Mouse (Mus musculus): ENCODE data around the gene Myzap. TPM values are rescaled to one million over a fixed set of nuclear protein-coding genes. Genes with fewer than 3 reads are reported as not detected.

Myzap gene
- polyA plus RNA-seq, 1 experiment = not detected

GRCm38 (mm10) chr9:71611876-71612275 is 19.7 kb upstream of the Myzap start:
- Histone ChIP-seq H3K27me3 (ENCODE audit: control insufficient read depth) (peaks cover 24% of the 10 kb centered on the region), H3K9me3 (ENCODE audit: control insufficient read depth, low read length) (no peaks in the 10 kb centered on the region)
- TF ChIP-seq GATA1 (IDR thresholded peaks at IDR 0.05; ENCODE audit: low read length) (no peak), TAL1 (IDR thresholded peaks at IDR 0.05; ENCODE audit: low read length) (no peak)

GRCm38 (mm10) chr9:71609010-71609409 is 16.9 kb upstream of the Myzap start:
- Histone ChIP-seq H3K4me3 (replicated peaks) (no peak overlapping the region), H3K9me3 (ENCODE audit: control insufficient read depth, low read length) (no peaks in the 10 kb centered on the region), H3K36me3 (ENCODE audit: control insufficient read depth) (no peaks in the 10 kb centered on the region), H3K4me1 (ENCODE audit: control insufficient read depth) (peaks cover 34% of the 10 kb centered on the region), H3K27me3 (ENCODE audit: control insufficient read depth) (peaks cover 29% of the 10 kb centered on the region)
- TF ChIP-seq TAL1 (IDR thresholded peaks at IDR 0.05; ENCODE audit: low read length) = no peak
- no peak for TF ChIP-seq GATA1 (IDR thresholded peaks at IDR 0.05; ENCODE audit: low read length)

More at GRCm38 (mm10) chr9:71611876-71612275, 19.7 kb upstream of the Myzap start:
- no peaks in the 10 kb centered on the region for H3K36me3 ChIP-seq (ENCODE audit: control insufficient read depth)
- H3K4me1 ChIP-seq (ENCODE audit: control insufficient read depth) = peaks cover 8% of the 10 kb centered on the region
- no peak overlapping the region for H3K4me3 ChIP-seq (replicated peaks)

GRCm38 (mm10) chr9:71606296-71607057 is 14.3 kb upstream of the Myzap start:
- no peaks in the 10 kb centered on the region for H3K36me3 ChIP-seq (ENCODE audit: control insufficient read depth)
- H3K9me3 ChIP-seq (ENCODE audit: control insufficient read depth, low read length) = no peaks in the 10 kb centered on the region
- peak; percentile 75 for TF ChIP-seq TAL1 (IDR thresholded peaks at IDR 0.05; ENCODE audit: low read length)
- peak; percentile 71 for TF ChIP-seq GATA1 (IDR thresholded peaks at IDR 0.05; ENCODE audit: low read length)
- peak overlapping the region; percentile 7 for H3K4me3 ChIP-seq (replicated peaks)
- peaks cover 34% of the 10 kb centered on the region for H3K27me3 ChIP-seq (ENCODE audit: control insufficient read depth)
- H3K4me1 ChIP-seq (ENCODE audit: control insufficient read depth) = peaks cover 38% of the 10 kb centered on the region

- TF ChIP-seq GATA1 (IDR thresholded peaks at IDR 0.05; ENCODE audit: low read length) (no peak; the same call in 1 of the 2 replicates), TAL1 (IDR thresholded peaks at IDR 0.05; ENCODE audit: low read length) (peak; percentile 57; the same call in 2 of the 3 replicates)
- no peak overlapping the region for H3K4me3 ChIP-seq (replicated peaks)
- H3K9me3 ChIP-seq (ENCODE audit: control insufficient read depth, low read length) = no peaks in the 10 kb centered on the region
- H3K4me1 ChIP-seq (ENCODE audit: control insufficient read depth) = peaks cover 38% of the 10 kb centered on the region
- no peaks in the 10 kb centered on the region for H3K36me3 ChIP-seq (ENCODE audit: control insufficient read depth)
- peaks cover 42% of the 10 kb centered on the region for H3K27me3 ChIP-seq (ENCODE audit: control insufficient read depth)
Observed at GRCm38 (mm10) chr9:71604914-71605635, 12.9 kb upstream of the Myzap start.

GRCm38 (mm10) chr9:71599861-71600260 is 7.7 kb upstream of the Myzap start:
- H3K4me3 ChIP-seq (replicated peaks) = no peak overlapping the region
- H3K36me3 ChIP-seq (ENCODE audit: control insufficient read depth) = no peaks in the 10 kb centered on the region
- TF ChIP-seq TAL1 (IDR thresholded peaks at IDR 0.05; ENCODE audit: low read length) = no peak
- no peak for TF ChIP-seq GATA1 (IDR thresholded peaks at IDR 0.05; ENCODE audit: low read length)
- peaks cover 13% of the 10 kb centered on the region for H3K4me1 ChIP-seq (ENCODE audit: control insufficient read depth)
- peaks cover 40% of the 10 kb centered on the region for H3K27me3 ChIP-seq (ENCODE audit: control insufficient read depth)
- no peaks in the 10 kb centered on the region for H3K9me3 ChIP-seq (ENCODE audit: control insufficient read depth, low read length)

GRCm38 (mm10) chr9:71596888-71597287 is 4.7 kb upstream of the Myzap start:
- Histone ChIP-seq H3K4me1 (ENCODE audit: control insufficient read depth) (peaks cover 11% of the 10 kb centered on the region), H3K36me3 (ENCODE audit: control insufficient read depth) (no peaks in the 10 kb centered on the region), H3K4me3 (replicated peaks) (no peak overlapping the region), H3K9me3 (ENCODE audit: control insufficient read depth, low read length) (no peaks in the 10 kb centered on the region), H3K27me3 (ENCODE audit: control insufficient read depth) (peaks cover 46% of the 10 kb centered on the region)
- TF ChIP-seq TAL1 (IDR thresholded peaks at IDR 0.05; ENCODE audit: low read length) = no peak
- TF ChIP-seq GATA1 (IDR thresholded peaks at IDR 0.05; ENCODE audit: low read length) = no peak

- Histone ChIP-seq H3K27me3 (ENCODE audit: control insufficient read depth) (peaks cover 46% of the 10 kb centered on the region), H3K4me3 (replicated peaks) (peak overlapping the region; percentile 60), H3K9me3 (ENCODE audit: control insufficient read depth, low read length) (no peaks in the 10 kb centered on the region), H3K4me1 (ENCODE audit: control insufficient read depth) (peaks cover 15% of the 10 kb centered on the region), H3K36me3 (ENCODE audit: control insufficient read depth) (no peaks in the 10 kb centered on the region)
- no peak for TF ChIP-seq TAL1 (IDR thresholded peaks at IDR 0.05; ENCODE audit: low read length)
- TF ChIP-seq GATA1 (IDR thresholded peaks at IDR 0.05; ENCODE audit: low read length) = no peak
Observed at GRCm38 (mm10) chr9:71592577-71593285, 571 bp upstream of the Myzap start.

GRCm38 (mm10) chr9:71591106-71591505 is 1.1 kb downstream of the Myzap start:
- Histone ChIP-seq H3K4me3 (replicated peaks) (peak overlapping the region; percentile 60), H3K9me3 (ENCODE audit: control insufficient read depth, low read length) (no peaks in the 10 kb centered on the region), H3K27me3 (ENCODE audit: control insufficient read depth) (peaks cover 34% of the 10 kb centered on the region), H3K4me1 (ENCODE audit: control insufficient read depth) (peaks cover 15% of the 10 kb centered on the region), H3K36me3 (ENCODE audit: control insufficient read depth) (no peaks in the 10 kb centered on the region)
- TF ChIP-seq TAL1 (IDR thresholded peaks at IDR 0.05; ENCODE audit: low read length) (no peak), GATA1 (IDR thresholded peaks at IDR 0.05; ENCODE audit: low read length) (no peak)

- peaks cover 31% of the 10 kb centered on the region for H3K27me3 ChIP-seq (ENCODE audit: control insufficient read depth)
Observed at GRCm38 (mm10) chr9:71589771-71590170, 2.4 kb downstream of the Myzap start.

More at GRCm38 (mm10) chr9:71589771-71590170, 2.4 kb downstream of the Myzap start:
- no peaks in the 10 kb centered on the region for H3K36me3 ChIP-seq (ENCODE audit: control insufficient read depth)
- TF ChIP-seq TAL1 (IDR thresholded peaks at IDR 0.05; ENCODE audit: low read length) (no peak), GATA1 (IDR thresholded peaks at IDR 0.05; ENCODE audit: low read length) (no peak)
- H3K9me3 ChIP-seq (ENCODE audit: control insufficient read depth, low read length) = no peaks in the 10 kb centered on the region
- no peak overlapping the region for H3K4me3 ChIP-seq (replicated peaks)
- H3K4me1 ChIP-seq (ENCODE audit: control insufficient read depth) = peaks cover 15% of the 10 kb centered on the region

Measured in erythroblast, embryonic 14.5 days (primary cell).